Mouse (Mus musculus) lung, postnatal 0 days (tissue): Measurements from ENCODE around the gene Polr3h. TPM values are rescaled to one million over a fixed set of nuclear protein-coding genes. Genes with fewer than 3 reads are reported as not detected.
A peak's percentile ranks its signal among the peaks of the same experiment; 100 is the strongest.
"Not testable (repeated sequence)": the region's sequence is repeated elsewhere in the genome, so short reads cannot be mapped to it uniquely, and the experiment has no call there.

Experiments used
- ATAC-seq: fragments of 200-750 bp; cut with Nextera tagmentation; 2 replicates; pipeline ENCODE4 v1.8.0; 2017; ENCODE audit warnings: moderate library complexity
- DNase-seq: peaks from one replicate; pipeline ENCODE4 v3.0.0-alpha.2; 2016; ENCODE audit warnings: low spot score
- H3K27ac ChIP-seq: fragments of 300-500 bp; sonication (generic); 2 replicates; pipeline ENCODE4 v1.5.1; 2014; ENCODE audit warnings: antibody characterized with exemption, mild to moderate bottlenecking, low read length, mixed read lengths
- H3K27me3 ChIP-seq: fragments of 300-500 bp; sonication (generic); replicated peaks from 2 replicates; pipeline ENCODE4 v1.6.1; 2014; ENCODE audit warnings: low read length, mixed read lengths; ENCODE audit not compliant: insufficient read depth
- H3K36me3 ChIP-seq: fragments of 300-500 bp; sonication (generic); 2 replicates; pipeline ENCODE4 v1.6.1; 2014; ENCODE audit warnings: low read length, mixed read lengths; ENCODE audit not compliant: insufficient read depth
- H3K4me1 ChIP-seq: fragments of 300-500 bp; sonication (generic); 2 replicates; pipeline ENCODE4 v1.6.1; 2014; ENCODE audit warnings: antibody characterized with exemption, low read depth, low read length, mixed read lengths; ENCODE audit not compliant: insufficient read depth
- H3K4me2 ChIP-seq: fragments of 300-500 bp; sonication (generic); replicated peaks from 2 replicates; pipeline ENCODE4 v1.6.1; 2014; ENCODE audit warnings: low read depth, mild to moderate bottlenecking, low read length, moderate library complexity, mixed read lengths
- H3K4me3 ChIP-seq: fragments of 300-500 bp; sonication (generic); 2 replicates; pipeline ENCODE4 v1.5.1; 2014; ENCODE audit warnings: low read depth, low read length
- H3K9ac ChIP-seq: fragments of 300-500 bp; sonication (generic); replicated peaks from 2 replicates; pipeline ENCODE4 v1.6.1; 2014; ENCODE audit warnings: low read depth, mild to moderate bottlenecking
- H3K9me3 ChIP-seq: fragments of 300-500 bp; sonication (generic); 2 replicates; pipeline ENCODE4 v1.6.1; 2016; ENCODE audit warnings: low read length, mixed read lengths
- CTCF ChIP-seq: IDR thresholded peaks from 2 replicates; pipeline ENCODE4 v1.5.1; 2016; ENCODE audit warnings: antibody characterized with exemption, mild to moderate bottlenecking
- EP300 ChIP-seq: IDR thresholded peaks from 2 replicates; pipeline ENCODE4 v1.6.1; 2016; ENCODE audit warnings: antibody characterized with exemption, mild to moderate bottlenecking, control low read depth
- WGBS: fragments of 180-500 bp; shearing (Covaris S2); extraction: QIAGEN DNeasy Blood & Tissue Kit; methylation state at CpG from one replicate; pipeline ENCODE4 v1.1.7; 2014; 5-methylcytosine and 5-hydroxymethylcytosine counted together
- polyA plus RNA-seq: library from polyadenylated mRNA; unstranded; fragments of >200 nt; fragmentation: Nextera tagmentation; extraction: Ambion mirVana; gene quantifications from 2 replicates; pipeline ENCODE4 v1.2.1, GENCODE M21; 2015

Polr3h gene
- polyA plus RNA-seq = 41.8 and 43.1 TPM in 2 replicates

DNA sequence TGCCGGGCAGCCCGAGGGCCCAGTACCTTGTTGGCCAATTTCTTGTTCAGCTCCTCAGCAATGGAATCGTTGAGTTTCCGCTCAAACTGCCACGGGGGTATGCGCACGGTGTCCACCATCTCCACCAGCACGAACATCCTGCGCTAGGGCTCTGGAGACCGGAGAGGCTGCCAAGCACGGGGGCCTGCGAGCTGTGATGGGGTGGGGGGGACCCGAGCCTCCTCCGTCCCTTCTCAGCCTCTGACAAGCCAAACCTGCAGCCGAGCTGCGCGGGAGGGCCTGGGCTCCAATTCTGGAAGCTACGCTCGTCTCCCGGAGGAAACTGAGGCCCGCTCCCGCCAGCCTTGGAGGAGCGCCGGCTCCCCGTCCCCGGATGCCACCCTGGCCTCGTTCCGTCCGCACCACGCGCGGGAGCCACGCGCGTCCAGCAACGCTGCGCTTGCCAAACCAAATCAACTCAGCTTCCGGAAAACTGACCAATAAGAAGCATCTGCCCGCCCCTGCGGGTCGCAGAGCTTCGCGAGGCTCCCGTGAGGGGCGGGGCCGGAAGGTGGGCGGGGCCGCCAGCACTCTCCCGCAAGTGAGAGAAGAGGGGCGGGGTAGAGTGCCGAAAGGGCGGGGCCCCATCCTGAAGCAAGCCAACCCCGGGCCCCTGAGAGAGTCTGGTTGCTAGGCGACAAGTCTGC, at the start of gene Polr3h:
Gene Polr3h, minus strand, starts transcription at position 481 of the 686 bp plus-strand sequence.
- Histone ChIP-seq H3K4me3 (peak within 1 kb of the TSS; percentile 50), H3K4me2 (peak within 1 kb of the TSS; percentile 92), H3K27me3 (no peaks in the 10 kb centered on the region), H3K4me1 (peaks cover 5% of the 10 kb centered on the region; the same call in 1 of the 2 replicates), H3K27ac (no peak within 1 kb of the TSS), H3K9me3 (no peaks in the 10 kb centered on the region), H3K36me3 (no peaks in the 10 kb centered on the region), H3K9ac (peak within 1 kb of the TSS; percentile 45)
- ATAC-seq (peak; percentile 98), DNase-seq (peak; percentile 98)
- WGBS = 1% methylated on average over 48 of the region's 54 CpGs
- TF ChIP-seq CTCF (no peak), EP300 (no peak)

- not testable (repeated sequence) for H3K9ac ChIP-seq, H3K27me3 ChIP-seq, H3K9me3 ChIP-seq, H3K27ac ChIP-seq, H3K4me3 ChIP-seq, H3K36me3 ChIP-seq, ATAC-seq, H3K4me2 ChIP-seq, H3K4me1 ChIP-seq, DNase-seq
- 88% methylated on average over 8 of the region's 8 CpGs for WGBS
Observed at GRCm38 (mm10) chr15:81975156-81975555, 49.1 kb upstream of the Polr3h start.

DNA sequence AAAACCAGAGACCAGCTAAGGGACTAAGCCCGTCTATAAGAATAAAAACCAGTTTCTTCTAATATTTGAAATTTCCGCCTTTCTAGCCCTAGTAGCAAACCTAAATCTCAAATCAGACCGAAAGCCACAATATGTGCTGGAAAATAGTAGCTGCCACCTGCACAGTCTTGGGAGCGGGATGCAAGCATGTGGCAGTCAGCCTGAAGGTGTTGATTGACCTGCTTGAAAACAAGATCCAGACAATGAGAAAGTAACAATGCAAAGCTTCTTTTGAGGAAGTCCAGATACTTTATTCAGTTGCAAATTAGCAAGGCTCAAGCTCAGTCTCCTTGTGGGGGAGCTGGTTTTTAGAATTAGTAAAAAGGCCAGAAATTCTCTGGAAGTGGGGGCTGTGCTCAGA, 44.5 kb upstream of the Polr3h start:
- not testable (repeated sequence) for DNase-seq, H3K9me3 ChIP-seq, H3K27ac ChIP-seq, H3K27me3 ChIP-seq, H3K36me3 ChIP-seq, H3K4me3 ChIP-seq, ATAC-seq, H3K4me2 ChIP-seq, H3K9ac ChIP-seq, H3K4me1 ChIP-seq
- WGBS = 94% methylated on average over 4 of the region's 4 CpGs

DNA sequence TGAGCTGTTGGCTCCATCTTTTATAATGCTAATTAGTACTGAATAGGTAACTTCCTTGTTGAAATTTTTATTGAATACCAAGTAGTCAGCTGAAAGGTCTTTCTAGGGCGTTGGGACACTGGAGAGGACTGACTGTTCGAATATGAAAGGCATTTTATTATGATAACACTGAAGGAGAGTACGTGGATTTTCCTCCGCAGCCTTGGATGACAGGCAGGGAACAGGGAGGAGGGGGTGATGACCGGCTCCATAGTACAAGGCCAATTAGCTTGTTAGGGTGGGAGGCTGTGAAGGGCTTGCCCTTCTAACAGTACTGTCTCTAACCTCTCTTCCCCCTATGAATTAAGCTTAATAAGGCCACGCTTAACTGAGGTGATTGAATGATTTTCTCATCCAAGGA, 43.6 kb upstream of the Polr3h start:
- not testable (repeated sequence) for H3K4me2 ChIP-seq, ATAC-seq, H3K27me3 ChIP-seq, H3K4me3 ChIP-seq, H3K36me3 ChIP-seq, H3K4me1 ChIP-seq, H3K9me3 ChIP-seq, H3K27ac ChIP-seq, H3K9ac ChIP-seq, DNase-seq
- WGBS = 70% methylated on average over 6 of the region's 6 CpGs

DNA sequence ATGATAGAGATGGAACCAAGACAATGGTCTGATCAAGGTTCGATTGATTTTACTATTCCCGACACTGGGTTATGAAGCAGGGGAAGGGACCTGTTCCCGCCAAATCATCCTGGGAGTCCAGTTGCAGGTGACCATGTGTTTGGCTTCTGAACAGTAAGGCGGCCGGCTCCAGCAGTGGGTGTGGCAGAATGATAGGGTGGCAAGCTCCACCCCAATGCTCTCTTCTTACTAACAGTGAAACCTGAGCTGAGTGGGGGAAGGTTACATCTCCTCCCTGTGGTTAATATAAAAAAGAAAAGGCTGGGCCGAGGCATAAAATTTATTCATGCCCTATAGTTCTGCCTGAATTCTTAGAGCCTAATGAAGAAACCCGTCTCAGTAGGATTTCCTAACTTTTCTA, 43.1 kb upstream of the Polr3h start:
- ATAC-seq (no peak), DNase-seq (no peak)
- 43% methylated on average over 7 of the region's 7 CpGs for WGBS
- Histone ChIP-seq H3K4me2 (no peak overlapping the region), H3K36me3 (no peaks in the 10 kb centered on the region), H3K27me3 (no peaks in the 10 kb centered on the region), H3K4me3 (no peak overlapping the region), H3K9ac (no peak overlapping the region), H3K4me1 (no peaks in the 10 kb centered on the region), H3K27ac (no peak overlapping the region), H3K9me3 (no peaks in the 10 kb centered on the region)
- TF ChIP-seq EP300 (no peak), CTCF (no peak)

- Histone ChIP-seq H3K27ac (no peak overlapping the region), H3K9ac (no peak overlapping the region), H3K9me3 (no peaks in the 10 kb centered on the region), H3K4me2 (no peak overlapping the region), H3K36me3 (no peaks in the 10 kb centered on the region), H3K4me3 (no peak overlapping the region), H3K4me1 (no peaks in the 10 kb centered on the region), H3K27me3 (no peaks in the 10 kb centered on the region)
- DNase-seq = no peak
- no peak for TF ChIP-seq EP300
- TF ChIP-seq CTCF = no peak
- WGBS = 50% methylated on average over 2 of the region's 2 CpGs
- no peak for ATAC-seq
Observed at GRCm38 (mm10) chr15:81968447-81968846, 42.4 kb upstream of the Polr3h start.

DNA sequence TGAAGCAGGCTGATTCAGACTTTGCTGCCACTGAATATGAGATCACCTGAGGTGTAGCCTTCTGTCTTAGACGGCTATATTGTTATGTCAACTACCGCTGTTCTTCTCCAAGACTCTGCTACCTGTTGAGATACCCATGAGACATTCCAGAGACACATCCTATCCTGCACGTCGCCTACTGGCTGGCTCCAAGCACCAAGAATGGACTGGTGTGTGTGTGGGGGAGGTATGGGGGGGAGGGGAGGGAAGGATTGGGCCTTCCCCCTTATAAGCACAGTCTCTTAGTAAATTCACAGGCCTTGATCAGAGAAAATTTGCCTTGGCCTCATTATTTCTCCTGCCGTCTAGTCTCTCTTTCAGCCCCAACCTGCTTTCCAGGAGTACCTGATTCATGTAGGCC, 41.8 kb upstream of the Polr3h start:
- TF ChIP-seq EP300 (no peak), CTCF (no peak)
- Histone ChIP-seq H3K9me3 (no peaks in the 10 kb centered on the region), H3K4me2 (no peak overlapping the region), H3K9ac (no peak overlapping the region), H3K27ac (no peak overlapping the region), H3K4me1 (no peaks in the 10 kb centered on the region), H3K27me3 (no peaks in the 10 kb centered on the region), H3K4me3 (no peak overlapping the region), H3K36me3 (no peaks in the 10 kb centered on the region)
- ATAC-seq (no peak), DNase-seq (no peak)
- 77% methylated on average over 5 of the region's 5 CpGs for WGBS
